Mouse (Mus musculus) bone marrow macrophage, adult 2 months (primary cell): ENCODE data around the gene Ngef.

ENCODE experiments used
- CTCF ChIP-seq: IDR thresholded peaks from 2 replicates; pipeline ENCODE4 v1.5.1; 2012; ENCODE audit warnings: low read depth, mild to moderate bottlenecking, low read length, moderate library complexity
- POLR2A ChIP-seq: IDR thresholded peaks from 2 replicates; pipeline ENCODE4 v1.6.1; 2012; ENCODE audit warnings: mild to moderate bottlenecking, low read depth, low read length, borderline replicate concordance

GRCm38 (mm10) chr1:87467469-87467868 lies 106.2 kb downstream of the Ngef start:
- no peak for TF ChIP-seq CTCF
- no peak for TF ChIP-seq POLR2A
